Mouse (Mus musculus) cerebellum, adult 9-10 months (tissue): ENCODE results near the gene Rbfox1.

Experiments
- DNase-seq: peaks from one replicate; pipeline ENCODE4 v3.0.0; 2022

Rbfox1 gene

DNA sequence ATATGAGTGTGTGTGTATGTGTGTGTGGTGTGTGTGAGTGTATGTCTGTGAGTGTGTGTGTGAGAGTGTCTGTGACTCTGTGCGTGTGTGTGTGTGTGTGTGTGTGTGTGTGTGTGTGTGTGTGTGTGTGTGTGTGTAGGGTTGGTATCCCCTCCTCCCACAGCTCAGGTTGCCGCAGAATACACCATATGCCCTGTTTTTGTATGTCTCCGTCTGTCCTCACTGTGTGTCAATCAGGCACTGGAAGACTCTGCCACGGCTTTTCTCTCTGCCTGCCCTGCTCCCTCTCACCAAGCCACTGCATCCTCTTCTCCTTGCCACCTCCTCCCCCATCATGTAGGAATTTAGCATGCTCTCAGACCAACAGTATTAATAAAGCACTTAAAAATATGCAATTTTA is 1084.8 kb downstream of the Rbfox1 start:
- no peak for DNase-seq

- no peak for DNase-seq
Observed at GRCm38 (mm10) chr16:6976341-6976740, 1091.2 kb downstream of the Rbfox1 start.

GRCm38 (mm10) chr16:6983947-6984346 is 1098.8 kb downstream of the Rbfox1 start:
- DNase-seq: no peak

DNA sequence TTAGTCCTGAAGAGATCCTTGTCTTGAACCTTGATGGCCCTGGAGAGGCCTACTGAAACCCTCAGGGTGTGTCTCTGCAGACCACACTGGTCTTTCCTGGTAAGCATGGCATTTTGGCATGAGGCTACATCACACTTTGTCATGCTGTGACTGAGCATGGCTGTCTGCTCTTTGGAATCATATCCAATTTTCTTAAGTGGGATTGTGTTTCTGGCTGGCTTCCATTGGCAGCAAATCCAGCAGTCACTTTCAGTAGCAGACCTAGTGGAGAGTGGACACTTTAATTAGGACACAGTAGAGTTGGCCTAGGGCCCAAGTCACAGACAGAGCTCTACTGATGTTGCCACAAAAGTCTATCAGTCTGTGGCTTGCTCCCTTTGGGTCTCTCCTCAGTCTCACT is 1100.9 kb downstream of the Rbfox1 start:
- peak; percentile 84 for DNase-seq

- DNase-seq: no peak
Observed at GRCm38 (mm10) chr16:6986494-6986893, 1101.3 kb downstream of the Rbfox1 start.

GRCm38 (mm10) chr16:6992251-6992650 is 1107.1 kb downstream of the Rbfox1 start:
- no peak for DNase-seq

DNA sequence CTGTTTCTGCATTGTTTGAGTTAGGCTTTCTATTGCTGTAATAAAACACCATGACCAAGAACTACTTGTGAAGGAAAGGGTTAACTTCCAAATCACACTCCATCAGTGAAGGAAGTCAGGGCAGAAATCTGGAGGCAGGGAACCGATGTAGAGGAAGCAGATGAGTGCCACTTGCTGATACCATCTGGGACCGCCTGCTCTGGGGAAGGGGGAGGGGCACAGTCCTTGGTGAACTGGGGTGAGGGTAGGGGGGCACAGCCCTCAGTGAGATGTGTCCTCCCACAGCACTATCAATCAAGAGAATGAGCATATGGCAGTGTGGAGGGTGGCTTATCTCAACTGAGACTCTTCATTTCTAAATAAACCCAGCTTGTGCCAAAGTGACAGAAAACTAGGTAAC is 1108.0 kb downstream of the Rbfox1 start:
- DNase-seq: no peak

DNA sequence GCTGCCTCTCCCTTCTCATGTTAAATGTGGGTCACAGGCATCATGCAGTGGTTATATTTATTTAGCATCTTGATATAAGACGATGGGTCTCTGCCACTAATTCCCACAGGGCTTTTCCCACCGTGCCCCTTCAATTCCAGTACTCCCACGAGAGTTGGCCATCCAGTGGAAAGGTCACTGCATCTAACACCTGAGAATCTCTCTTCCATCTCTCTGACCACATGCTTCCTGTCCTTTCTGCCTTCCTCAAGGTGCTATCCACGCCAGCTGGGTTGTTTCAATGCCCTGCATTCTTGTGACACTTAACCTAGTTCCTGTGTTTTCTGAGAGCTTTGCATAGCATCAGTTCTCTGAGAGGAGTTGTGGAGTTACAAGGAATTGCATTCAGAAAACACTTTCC is 1112.0 kb downstream of the Rbfox1 start:
- no peak for DNase-seq

DNA sequence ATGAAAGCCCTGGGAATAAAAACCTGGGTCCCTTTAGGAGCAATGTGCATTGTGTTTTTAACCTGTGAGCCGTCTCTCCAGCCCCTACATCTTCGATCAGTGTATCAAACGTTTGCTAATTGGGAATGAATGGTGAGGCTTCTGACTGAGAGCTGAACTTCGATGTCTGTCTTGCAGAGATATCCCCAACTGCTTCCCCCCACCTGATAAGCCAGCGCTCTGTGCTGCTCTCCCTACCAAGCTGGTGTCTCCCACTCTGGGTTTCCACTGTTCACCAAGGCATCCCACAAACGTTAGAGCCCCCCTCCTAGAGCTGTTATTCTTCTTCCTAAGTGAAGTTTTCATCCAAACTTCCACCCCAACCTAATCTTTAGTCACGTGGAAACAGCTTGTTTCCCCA is 1112.7 kb downstream of the Rbfox1 start:
- DNase-seq: no peak

GRCm38 (mm10) chr16:7004565-7004964 is 1119.4 kb downstream of the Rbfox1 start:
- DNase-seq: peak; percentile 44

DNA sequence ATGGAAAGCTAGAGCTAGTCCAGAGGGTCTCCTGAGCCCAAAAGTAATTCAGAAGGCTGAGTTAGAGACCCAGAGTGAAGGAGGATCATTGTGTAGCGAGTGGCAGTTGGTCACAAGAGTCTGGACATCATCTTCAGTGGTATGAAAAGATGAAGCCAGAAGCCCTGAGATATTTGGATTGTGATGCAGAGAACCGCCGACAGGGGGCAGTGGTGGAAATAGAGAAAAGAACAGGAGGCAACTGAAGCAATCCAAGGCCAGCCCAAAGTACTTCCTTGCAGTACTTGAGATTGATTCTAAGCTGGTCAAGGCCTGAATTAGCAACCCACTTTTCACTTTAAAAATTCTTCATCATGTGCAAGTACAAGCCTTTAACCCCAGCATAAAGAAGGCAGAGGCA is 1120.3 kb downstream of the Rbfox1 start:
- peak; percentile 72 for DNase-seq

- DNase-seq: peak; percentile 93
Observed at GRCm38 (mm10) chr16:7017310-7017709, 1132.2 kb downstream of the Rbfox1 start.

GRCm38 (mm10) chr16:7034231-7034630 is 1149.1 kb downstream of the Rbfox1 start:
- DNase-seq: no peak

DNA sequence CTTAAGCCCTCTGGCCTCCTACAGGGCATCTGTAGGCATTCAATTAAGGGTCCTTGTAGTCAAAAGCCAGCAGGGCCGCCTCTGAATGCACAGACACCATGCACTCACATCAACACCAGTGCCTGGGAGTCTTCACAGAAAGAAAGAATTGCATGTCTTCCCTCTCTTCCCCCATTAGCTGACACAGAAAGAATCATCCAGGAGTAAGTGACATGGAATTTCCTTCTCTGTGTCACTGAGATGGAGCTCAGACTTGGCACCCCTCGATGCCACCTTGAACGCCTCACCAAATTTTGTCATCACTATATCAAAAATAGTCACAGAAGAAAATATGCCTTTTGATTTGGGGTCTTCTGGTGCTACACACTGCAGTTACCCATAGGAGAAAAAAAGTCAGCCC is 1151.4 kb downstream of the Rbfox1 start:
- no peak for DNase-seq

GRCm38 (mm10) chr16:7036988-7037387 is 1151.8 kb downstream of the Rbfox1 start:
- no peak for DNase-seq

GRCm38 (mm10) chr16:7038639-7039260 is 1153.6 kb downstream of the Rbfox1 start:
- no peak for DNase-seq

- no peak for DNase-seq
Observed at GRCm38 (mm10) chr16:7039404-7040367, 1154.5 kb downstream of the Rbfox1 start.

DNA sequence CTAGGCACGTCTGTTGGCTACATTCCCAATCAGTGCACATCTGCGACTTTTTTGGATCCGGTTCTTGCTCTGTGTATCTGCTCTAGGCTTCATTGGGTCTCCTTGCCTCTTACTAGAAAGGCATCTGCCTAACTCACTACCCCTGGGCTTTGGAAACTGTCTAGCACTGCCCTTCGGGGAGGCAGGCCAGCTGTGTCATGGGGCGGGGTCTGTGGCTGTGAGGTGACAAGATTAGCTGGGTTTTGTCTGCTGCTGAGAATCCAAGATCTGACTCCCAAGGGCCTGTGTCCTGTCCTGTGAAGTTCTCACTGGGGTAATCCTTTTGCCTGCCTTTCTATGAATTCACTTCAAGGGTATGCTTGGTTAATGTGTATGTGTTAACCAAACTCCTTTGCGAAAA is 1155.5 kb downstream of the Rbfox1 start:
- DNase-seq: no peak

GRCm38 (mm10) chr16:7047421-7047820 is 1162.3 kb downstream of the Rbfox1 start:
- peak; percentile 60 for DNase-seq

DNA sequence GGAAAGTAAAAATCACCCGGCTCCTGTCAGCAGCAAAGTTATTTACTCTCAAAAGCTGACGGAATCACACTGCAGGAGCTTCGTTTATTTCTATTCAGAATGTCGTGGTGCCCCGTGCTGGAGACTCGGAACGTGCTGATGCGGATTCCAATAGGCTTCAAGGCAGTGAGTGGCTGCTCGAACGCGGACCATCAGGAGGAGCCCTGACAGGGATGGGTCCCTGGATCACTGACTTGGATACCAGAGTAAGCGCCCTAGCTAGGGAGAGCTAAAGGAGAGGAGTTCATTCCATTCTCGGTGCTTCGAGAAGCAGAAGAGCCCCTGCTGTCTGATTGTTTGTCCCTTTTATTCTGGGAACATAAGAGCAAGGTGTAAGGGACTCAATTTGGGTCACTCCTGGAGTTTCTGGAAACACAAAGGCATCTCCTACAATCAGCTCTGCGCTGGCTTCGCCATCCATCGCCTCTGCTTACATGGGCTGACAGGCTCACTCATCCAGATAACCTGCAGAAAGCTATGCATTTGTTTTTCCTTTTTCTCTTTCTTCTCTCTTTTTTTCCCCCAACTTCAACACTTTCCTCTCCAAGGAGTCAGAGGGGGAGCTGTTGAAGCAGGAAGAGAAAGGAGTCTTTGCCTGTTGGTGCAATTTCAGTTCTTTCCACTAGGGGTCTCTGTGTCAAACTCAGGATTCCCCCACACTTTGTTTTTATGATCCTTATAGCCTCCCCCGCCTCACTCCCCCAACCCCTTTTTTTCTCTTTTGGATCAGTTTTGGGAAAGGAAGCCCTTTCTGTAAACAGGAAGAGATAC is 1164.2 kb downstream of the Rbfox1 start:
- DNase-seq: peak; percentile 73

- no peak for DNase-seq
Observed at GRCm38 (mm10) chr16:7050945-7051344, 1165.8 kb downstream of the Rbfox1 start.

DNA sequence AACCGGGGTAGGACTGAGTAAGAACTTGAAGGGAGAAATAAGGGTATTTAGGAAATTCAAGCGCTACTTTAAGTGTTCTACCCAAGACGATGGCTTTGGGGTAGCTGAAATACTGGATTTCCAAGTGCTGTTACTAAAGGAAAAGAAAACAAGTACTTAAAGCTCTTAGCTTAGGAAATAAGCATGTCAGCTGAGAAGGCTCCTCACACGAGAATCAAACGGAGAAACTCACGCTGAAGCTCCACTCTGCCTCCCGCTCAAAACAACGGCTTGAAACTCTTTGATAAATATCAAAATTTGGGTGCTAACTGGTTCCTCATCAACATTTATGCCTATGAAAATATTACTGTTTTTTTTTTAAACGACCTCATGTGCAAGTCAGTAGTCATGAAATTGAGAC is 1166.8 kb downstream of the Rbfox1 start:
- DNase-seq: no peak

DNA sequence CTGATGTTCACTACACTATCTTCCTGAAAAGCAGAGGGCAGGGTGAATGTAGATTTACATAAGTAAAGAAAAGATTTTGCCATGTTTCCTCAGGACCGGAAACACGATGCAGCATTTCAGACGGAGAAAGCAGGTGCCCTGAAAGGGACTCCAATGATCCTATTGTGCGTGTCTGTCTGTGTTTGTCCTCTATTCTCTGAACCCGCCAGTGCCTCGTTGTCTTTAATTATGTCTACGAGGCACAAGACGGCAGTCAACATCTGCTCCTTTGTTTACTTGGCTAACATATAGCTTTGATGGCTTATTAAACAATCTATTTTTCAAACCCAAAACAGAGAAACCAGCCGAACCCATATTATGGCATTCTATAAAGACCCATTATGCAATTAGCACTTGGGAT is 1167.3 kb downstream of the Rbfox1 start:
- DNase-seq: no peak
